Mouse (Mus musculus) heart, embryonic 15.5 days (tissue): Measurements from ENCODE around the gene Vmp1. TPM values are rescaled to one million over a fixed set of nuclear protein-coding genes. Genes with fewer than 3 reads are reported as not detected.
A peak's percentile ranks its signal among the peaks of the same experiment; 100 is the strongest.

ENCODE experiments used
- ATAC-seq: fragments of 200-750 bp; cut with Nextera tagmentation; replicated peaks from 2 replicates; pipeline ENCODE4 v1.8.0; 2017; ENCODE audit warnings: low read depth, moderate TSS enrichment; ENCODE audit not compliant: insufficient number of reproducible peaks, insufficient read depth, low FRiP score
- H3K27ac ChIP-seq: fragments of 300-500 bp; sonication (generic); 2 replicates; pipeline ENCODE4 v1.5.1; 2015; ENCODE audit warnings: mild to moderate bottlenecking, inconsistent platforms
- H3K27me3 ChIP-seq: fragments of 300-500 bp; sonication (generic); 2 replicates; pipeline ENCODE4 v1.6.1; 2015; ENCODE audit warnings: inconsistent platforms
- H3K36me3 ChIP-seq: fragments of 300-500 bp; sonication (generic); 2 replicates; pipeline ENCODE4 v1.6.1; 2015; ENCODE audit warnings: mild to moderate bottlenecking, inconsistent platforms
- H3K4me1 ChIP-seq: fragments of 300-500 bp; sonication (generic); replicated peaks from 2 replicates; pipeline ENCODE4 v1.6.1; 2015; ENCODE audit warnings: inconsistent platforms
- H3K4me2 ChIP-seq: fragments of 300-500 bp; sonication (generic); 2 replicates; pipeline ENCODE4 v1.6.1; 2015; ENCODE audit warnings: inconsistent platforms, mild to moderate bottlenecking, moderate library complexity
- H3K4me3 ChIP-seq: fragments of 300-500 bp; sonication (generic); 2 replicates; pipeline ENCODE4 v1.5.1; 2015; ENCODE audit warnings: mild to moderate bottlenecking, inconsistent platforms
- H3K9ac ChIP-seq: fragments of 300-500 bp; sonication (generic); 2 replicates; pipeline ENCODE4 v1.6.1; 2015; ENCODE audit warnings: mild to moderate bottlenecking, inconsistent platforms
- H3K9me3 ChIP-seq: fragments of 300-500 bp; sonication (generic); replicated peaks from 2 replicates; pipeline ENCODE4 v1.6.1; 2016; ENCODE audit warnings: inconsistent platforms
- WGBS: fragments of 180-500 bp; shearing (Covaris S2); methylation state at CpG from one replicate; pipeline ENCODE4 v1.1.7; 2015; ENCODE audit warnings: mixed read lengths; 5-methylcytosine and 5-hydroxymethylcytosine counted together
- polyA plus RNA-seq: library from polyadenylated mRNA; unstranded; fragments of >200 nt; fragmentation: Nextera tagmentation; extraction: Ambion mirVana; gene quantifications from 2 replicates; pipeline ENCODE4 v1.2.1, GENCODE M21; 2015

The Vmp1 gene
- polyA plus RNA-seq, 1 experiment from 2014 or later: 74.3 TPM

- no peaks in the 10 kb centered on the region for H3K9me3 ChIP-seq
- H3K27me3 ChIP-seq: no peaks in the 10 kb centered on the region
- ATAC-seq: no peak
- no peaks in the 10 kb centered on the region for H3K36me3 ChIP-seq
- peak overlapping the region; percentile 50 for H3K27ac ChIP-seq
- H3K4me3 ChIP-seq: no peak overlapping the region
- no peak overlapping the region for H3K4me2 ChIP-seq
- H3K9ac ChIP-seq: no peak overlapping the region
- peaks cover 10% of the 10 kb centered on the region; the same call in 1 of the 2 replicates for H3K4me1 ChIP-seq
- WGBS: 76% methylated on average over 4 of the region's 4 CpGs
These were observed 31.1 kb downstream of the Vmp1 start for GRCm38 (mm10) chr11:86652578-86652979.

- no peak overlapping the region for H3K4me3 ChIP-seq
- H3K4me2 ChIP-seq: no peak overlapping the region
- H3K4me1 ChIP-seq: peaks cover 18% of the 10 kb centered on the region
- peak overlapping the region; percentile 29; the same call in 1 of the 2 replicates for H3K27ac ChIP-seq
- ATAC-seq: no peak
- no peak overlapping the region for H3K9ac ChIP-seq
- H3K9me3 ChIP-seq: no peaks in the 10 kb centered on the region
- 45% methylated on average over 6 of the region's 6 CpGs for WGBS
- no peaks in the 10 kb centered on the region for H3K36me3 ChIP-seq
- H3K27me3 ChIP-seq: no peaks in the 10 kb centered on the region
These were observed 33.0 kb downstream of the Vmp1 start for GRCm38 (mm10) chr11:86650676-86651075.

- peaks cover 18% of the 10 kb centered on the region for H3K4me1 ChIP-seq
- ATAC-seq: no peak
These were observed 34.1 kb downstream of the Vmp1 start for GRCm38 (mm10) chr11:86649542-86649941.

GRCm38 (mm10) chr11:86647706-86648447 is 35.8 kb downstream of the Vmp1 start:
- H3K27ac ChIP-seq: no peak overlapping the region
- H3K4me2 ChIP-seq: no peak overlapping the region
- no peaks in the 10 kb centered on the region for H3K36me3 ChIP-seq
- peaks cover 18% of the 10 kb centered on the region for H3K4me1 ChIP-seq
- ATAC-seq: no peak
- H3K4me3 ChIP-seq: no peak overlapping the region
- H3K27me3 ChIP-seq: no peaks in the 10 kb centered on the region
- no peaks in the 10 kb centered on the region for H3K9me3 ChIP-seq
- WGBS: 85% methylated on average over 15 of the region's 15 CpGs
- H3K9ac ChIP-seq: no peak overlapping the region

More at GRCm38 (mm10) chr11:86649542-86649941, 34.1 kb downstream of the Vmp1 start:
- no peak overlapping the region for H3K4me3 ChIP-seq
- H3K27me3 ChIP-seq: no peaks in the 10 kb centered on the region
- no peak overlapping the region for H3K27ac ChIP-seq
- H3K4me2 ChIP-seq: no peak overlapping the region
- H3K9me3 ChIP-seq: no peaks in the 10 kb centered on the region
- H3K36me3 ChIP-seq: no peaks in the 10 kb centered on the region
- no peak overlapping the region for H3K9ac ChIP-seq
- WGBS: 65% methylated on average over 1 of the region's 1 CpGs

GRCm38 (mm10) chr11:86646885-86647459 is 36.7 kb downstream of the Vmp1 start:
- H3K4me2 ChIP-seq: peak overlapping the region; percentile 26
- no peak for ATAC-seq
- no peak overlapping the region for H3K4me3 ChIP-seq
- 62% methylated on average over 3 of the region's 3 CpGs for WGBS
- H3K4me1 ChIP-seq: peaks cover 18% of the 10 kb centered on the region
- no peaks in the 10 kb centered on the region for H3K9me3 ChIP-seq
- H3K36me3 ChIP-seq: no peaks in the 10 kb centered on the region
- H3K27ac ChIP-seq: peak overlapping the region; percentile 82
- no peaks in the 10 kb centered on the region for H3K27me3 ChIP-seq
- H3K9ac ChIP-seq: no peak overlapping the region

GRCm38 (mm10) chr11:86646136-86646834 is 37.4 kb downstream of the Vmp1 start:
- H3K4me2 ChIP-seq: peak overlapping the region; percentile 26
- H3K4me3 ChIP-seq: no peak overlapping the region
- H3K4me1 ChIP-seq: peaks cover 17% of the 10 kb centered on the region
- peak overlapping the region; percentile 82 for H3K27ac ChIP-seq
- H3K27me3 ChIP-seq: no peaks in the 10 kb centered on the region
- peak; percentile 75 for ATAC-seq
- H3K36me3 ChIP-seq: no peaks in the 10 kb centered on the region
- no peaks in the 10 kb centered on the region for H3K9me3 ChIP-seq
- H3K9ac ChIP-seq: no peak overlapping the region
- 35% methylated on average over 7 of the region's 7 CpGs for WGBS

- Histone ChIP-seq H3K27ac (no peak overlapping the region), H3K4me2 (no peak overlapping the region), H3K36me3 (no peaks in the 10 kb centered on the region), H3K27me3 (no peaks in the 10 kb centered on the region), H3K4me3 (no peak overlapping the region), H3K4me1 (peaks cover 12% of the 10 kb centered on the region), H3K9me3 (no peaks in the 10 kb centered on the region), H3K9ac (no peak overlapping the region)
- WGBS: 83% methylated on average over 4 of the region's 4 CpGs
- ATAC-seq: no peak
These were observed 39.1 kb downstream of the Vmp1 start for GRCm38 (mm10) chr11:86644553-86644952.

GRCm38 (mm10) chr11:86641714-86642113 is 41.9 kb downstream of the Vmp1 start:
- Histone ChIP-seq H3K9me3 (no peaks in the 10 kb centered on the region), H3K9ac (no peak overlapping the region), H3K4me3 (no peak overlapping the region), H3K4me2 (no peak overlapping the region), H3K36me3 (no peaks in the 10 kb centered on the region), H3K4me1 (peaks cover 8% of the 10 kb centered on the region), H3K27ac (no peak overlapping the region; the same call in 1 of the 2 replicates), H3K27me3 (no peaks in the 10 kb centered on the region)
- no peak for ATAC-seq
- WGBS: 69% methylated on average over 4 of the region's 4 CpGs

GRCm38 (mm10) chr11:86637697-86638096 is 45.9 kb downstream of the Vmp1 start:
- Histone ChIP-seq H3K4me2 (no peak overlapping the region), H3K27me3 (no peaks in the 10 kb centered on the region), H3K27ac (no peak overlapping the region), H3K36me3 (peaks cover 3% of the 10 kb centered on the region), H3K4me1 (no peaks in the 10 kb centered on the region), H3K9ac (no peak overlapping the region), H3K4me3 (no peak overlapping the region), H3K9me3 (no peaks in the 10 kb centered on the region)
- ATAC-seq: no peak
- WGBS: 55% methylated on average over 2 of the region's 2 CpGs

- Histone ChIP-seq H3K27me3 (no peaks in the 10 kb centered on the region), H3K9ac (no peak overlapping the region), H3K9me3 (no peaks in the 10 kb centered on the region), H3K4me2 (no peak overlapping the region), H3K36me3 (peaks cover 3% of the 10 kb centered on the region), H3K4me3 (no peak overlapping the region), H3K27ac (no peak overlapping the region), H3K4me1 (no peaks in the 10 kb centered on the region)
- 86% methylated on average over 6 of the region's 6 CpGs for WGBS
- ATAC-seq: no peak
These were observed 49.2 kb downstream of the Vmp1 start for GRCm38 (mm10) chr11:86634396-86634795.

- Histone ChIP-seq H3K4me3 (no peak overlapping the region), H3K27ac (no peak overlapping the region)
These were observed 53.7 kb downstream of the Vmp1 start for GRCm38 (mm10) chr11:86629941-86630340.

More at GRCm38 (mm10) chr11:86629941-86630340, 53.7 kb downstream of the Vmp1 start:
- no peak for ATAC-seq
- no peak overlapping the region for H3K4me2 ChIP-seq
- H3K9ac ChIP-seq: no peak overlapping the region
- H3K9me3 ChIP-seq: no peaks in the 10 kb centered on the region
- peaks cover 3% of the 10 kb centered on the region for H3K36me3 ChIP-seq
- H3K27me3 ChIP-seq: no peaks in the 10 kb centered on the region
- WGBS: 66% methylated on average over 7 of the region's 7 CpGs
- no peaks in the 10 kb centered on the region for H3K4me1 ChIP-seq
